Mouse (Mus musculus) ES-E14 (cell line): ENCODE results near the gene Shroom4. TPM values are rescaled to one million over a fixed set of nuclear protein-coding genes. Genes with fewer than 3 reads are reported as not detected.

Experiments used
- DNase-seq: peaks from one replicate; pipeline ENCODE4 v3.0.0-alpha.2; 2013; ENCODE audit warnings: low read depth, low spot score
- H3K27ac ChIP-seq: 2 replicates; pipeline ENCODE4 v1.5.1; 2012; ENCODE audit warnings: low read depth, mild to moderate bottlenecking, low read length, moderate library complexity, mixed read lengths; ENCODE audit not compliant: poor library complexity, insufficient read depth, severe bottlenecking
- H3K36me3 ChIP-seq: 2 replicates; pipeline ENCODE4 v1.6.1; 2012; ENCODE audit warnings: mild to moderate bottlenecking, low read length, moderate library complexity, mixed read lengths; ENCODE audit not compliant: control insufficient read depth, poor library complexity, insufficient read depth, severe bottlenecking
- H3K4me1 ChIP-seq, 2 experiments: fragments of 150-350 bp in 1 of 2; sonication (generic) in 1 of 2; 2 replicates each; pipeline ENCODE4 v1.6.1; 2012; ENCODE audit warnings: low read length in 2 of 2, mild to moderate bottlenecking in 1 of 2, mixed read lengths in 1 of 2; ENCODE audit not compliant: control insufficient read depth in 2 of 2, insufficient read depth in 2 of 2, poor library complexity in 1 of 2
- H3K4me3 ChIP-seq, 2 experiments: fragments of 150-350 bp in 1 of 2; sonication (generic) in 1 of 2; 2 replicates each; pipeline ENCODE4 v1.5.1; 2012; ENCODE audit warnings: low read length in 2 of 2, low read depth in 1 of 2, mild to moderate bottlenecking in 1 of 2, mixed read lengths in 1 of 2; ENCODE audit not compliant: insufficient read depth in 1 of 2, poor library complexity in 1 of 2, severe bottlenecking in 1 of 2
- H3K9ac ChIP-seq: 2 replicates; pipeline ENCODE4 v1.6.1; 2012; ENCODE audit warnings: low read depth, mild to moderate bottlenecking, low read length, mixed read lengths; ENCODE audit not compliant: poor library complexity, insufficient read depth, severe bottlenecking
- H3K9me3 ChIP-seq: fragments of 150-350 bp; sonication (generic); 2 replicates; pipeline ENCODE4 v1.6.1; 2012; ENCODE audit warnings: low read depth, mild to moderate bottlenecking, low read length; ENCODE audit not compliant: control insufficient read depth, insufficient read depth
- CHD2 ChIP-seq: IDR thresholded peaks from 2 replicates; pipeline ENCODE4 v1.6.1; 2014; ENCODE audit warnings: mild to moderate bottlenecking, low read depth, low read length, inconsistent platforms
- HCFC1 ChIP-seq: IDR thresholded peaks from 2 replicates; pipeline ENCODE4 v1.6.1; 2012; ENCODE audit warnings: low read length, inconsistent platforms, borderline replicate concordance; ENCODE audit not compliant: insufficient read depth
- MAFK ChIP-seq: IDR thresholded peaks from 2 replicates; pipeline ENCODE4 v1.6.1; 2014; ENCODE audit warnings: mild to moderate bottlenecking, low read depth, low read length, inconsistent platforms; ENCODE audit not compliant: insufficient read depth
- ZC3H11A ChIP-seq: IDR thresholded peaks from 2 replicates; pipeline ENCODE4 v1.6.1; 2012; ENCODE audit warnings: low read depth, mild to moderate bottlenecking, inconsistent platforms, low read length, borderline replicate concordance
- ZNF384 ChIP-seq: IDR thresholded peaks from 2 replicates; pipeline ENCODE4 v1.6.1; 2012; ENCODE audit warnings: low read depth, low read length, inconsistent platforms
- in situ Hi-C, 2 experiments: fragments of 600-800 bp; cut with MboI; formaldehyde crosslinking; loops; one replicate each; pipeline ENCODE4 v1.15.1; 2025; ENCODE audit warnings: low sequenced_read_pairs in 2 of 2, inconsistent platforms in 1 of 2; ENCODE audit not compliant: unreplicated experiment in 2 of 2
- total RNA-seq: library from RNA; depleted of rRNA; stranded (reverse); fragments of 300-350 nt; gene quantifications from 2 replicates; pipeline ENCODE4 v1.2.3, GENCODE M21; 2012; rRNA removed

Gene Shroom4
- 8.0 and 12.7 TPM in 2 replicates for total RNA-seq

- Histone ChIP-seq H3K27ac (peak within 1 kb of the TSS; percentile 39; the same call in 1 of the 2 replicates), H3K4me3 (peak within 1 kb of the TSS; percentile 78 to 88), H3K9me3 (no peaks in the 10 kb centered on the region), H3K36me3 (no peaks in the 10 kb centered on the region), H3K9ac (peak within 1 kb of the TSS; percentile 70), H3K4me1 (peaks cover 0 to 3% of the 10 kb centered on the region in 2 experiments; a peak in 1 of 4 replicates)
- in situ Hi-C loops, result no loop called here
- TF ChIP-seq ZC3H11A (no peak), MAFK (no peak), ZNF384 (no peak), CHD2 (no peak), HCFC1 (no peak)
- peak; percentile 56 for DNase-seq
Observed at GRCm38 (mm10) chrX:6399626-6400397, at the start of gene Shroom4. TSS of gene Shroom4 (plus strand) at chrX:6399854.

GRCm38 (mm10) chrX:6356876-6357275 lies 42.8 kb upstream of the Shroom4 start:
- H3K4me3 ChIP-seq, result no peak overlapping the region
- H3K9me3 ChIP-seq, result no peaks in the 10 kb centered on the region
- no peak for DNase-seq
- no peaks in the 10 kb centered on the region for H3K36me3 ChIP-seq
- in situ Hi-C loops, result no loop called here
- TF ChIP-seq HCFC1, result no peak
- TF ChIP-seq CHD2, result no peak
- no peak for TF ChIP-seq ZC3H11A
- TF ChIP-seq ZNF384, result no peak
- TF ChIP-seq MAFK, result no peak
- no peak overlapping the region for H3K27ac ChIP-seq
- no peaks in the 10 kb centered on the region for H3K4me1 ChIP-seq
- H3K9ac ChIP-seq, result no peak overlapping the region

GRCm38 (mm10) chrX:6357503-6358114 lies 42.0 kb upstream of the Shroom4 start:
- H3K36me3 ChIP-seq, result no peaks in the 10 kb centered on the region

GRCm38 (mm10) chrX:6368822-6369221 lies 30.8 kb upstream of the Shroom4 start:
- Histone ChIP-seq H3K4me3 (no peak overlapping the region), H3K4me1 (no peaks in the 10 kb centered on the region), H3K9me3 (no peaks in the 10 kb centered on the region), H3K9ac (no peak overlapping the region), H3K27ac (no peak overlapping the region), H3K36me3 (no peaks in the 10 kb centered on the region)
- no peak for DNase-seq
- TF ChIP-seq ZNF384, result no peak
- no peak for TF ChIP-seq HCFC1
- no peak for TF ChIP-seq ZC3H11A
- no peak for TF ChIP-seq MAFK
- no peak for TF ChIP-seq CHD2
- in situ Hi-C loops, result no loop called here

More at GRCm38 (mm10) chrX:6357503-6358114, 42.0 kb upstream of the Shroom4 start:
- H3K4me1 ChIP-seq, result no peaks in the 10 kb centered on the region
- TF ChIP-seq ZNF384 (no peak), ZC3H11A (no peak), HCFC1 (no peak), MAFK (no peak), CHD2 (no peak)
- H3K9me3 ChIP-seq, result no peaks in the 10 kb centered on the region
- no peak overlapping the region for H3K9ac ChIP-seq
- no peak overlapping the region for H3K4me3 ChIP-seq
- in situ Hi-C loops, result no loop called here
- DNase-seq, result no peak
- H3K27ac ChIP-seq, result no peak overlapping the region
